Mouse (Mus musculus): Measurements from ENCODE around the gene Pspn.

GRCm38 (mm10) chr17:56990966-56991365, 8.9 kb downstream of the Pspn start:
- TF ChIP-seq CTCF (IDR thresholded peaks at IDR 0.05; ENCODE audit: control insufficient read depth, insufficient read depth, insufficient replicate concordance, low read depth, low read length): no peak
- TF ChIP-seq POLR2A (IDR thresholded peaks at IDR 0.05; ENCODE audit: control insufficient read depth, low read depth, low read length): no peak

Data from testis, adult 2 months (tissue).